15 mouse cellular contexts compared by ENCODE assay signal in genomic region chr19:35759701-35760100, GRCm38 (mm10).
DNase-seq lines count a peak whose midpoint lies in the region; ATAC-seq lines count a peak whose summit lies in the region.
"Had no signal": no experiment of that assay in that cellular context is flagged by ENCODE, and none has a peak within 500 bp of the region (broad histone marks: within the 10 kb centered on the region; RNA-seq: fewer than 3 reads in every experiment).

No protein-coding gene starts in this region.

- intact Hi-C loops in heart, postnatal 25 days (cut with DNase I), result no loop called here
- intact Hi-C loops in heart, postnatal 36 days (cut with DNase I), result loop anchor here (10.0 kb wide), 1 partner anchor 335 kb away; no protein-coding TSS in a partner anchor

- ATAC-seq in activated CD4-positive, CD25-positive, alpha-beta regulatory T cell, adult 4 months, result no peak
- ATAC-seq: liver, embryonic 12.5 days; midbrain, embryonic 13.5 days had no signal

- DNase-seq in adrenal gland, adult 2 months, result peak; percentile 1
- no peak for DNase-seq in adrenal gland, postnatal 25 days
- peak; percentile 81 for DNase-seq in heart, adult 8-10 months (ENCODE audit: low spot score)
- no peak for DNase-seq in heart, postnatal 25 days (ENCODE audit: low spot score)
- peak; percentile 68 for DNase-seq in 3T3-L1 (ENCODE audit: low read depth, low spot score)
- peak; percentile 63 to 65 for DNase-seq in heart, postnatal 36 days
- DNase-seq in frontal cortex, postnatal 25 days (ENCODE audit: low spot score in 2 of 2), result no peak
- DNase-seq: cerebellum, adult 9-10 months; gastrocnemius, postnatal 36 days; layer of hippocampus, postnatal 36 days; lung, embryonic 14.5 days; thymus, postnatal 36 days had no signal

Comparison
In these comparisons a context has a peak if more than half of its experiments do, and no peak if none do; other contexts are left out.
1. DNase-seq: peak in adrenal gland, adult 2 months (single experiment), heart, adult 8-10 months (single experiment), 3T3-L1 (single experiment) and heart, postnatal 36 days (2 of 2); none in adrenal gland, postnatal 25 days (single experiment), heart, postnatal 25 days (single experiment) and frontal cortex, postnatal 25 days (0 of 2).